Mouse (Mus musculus): ENCODE data around the gene Kit.

DNA sequence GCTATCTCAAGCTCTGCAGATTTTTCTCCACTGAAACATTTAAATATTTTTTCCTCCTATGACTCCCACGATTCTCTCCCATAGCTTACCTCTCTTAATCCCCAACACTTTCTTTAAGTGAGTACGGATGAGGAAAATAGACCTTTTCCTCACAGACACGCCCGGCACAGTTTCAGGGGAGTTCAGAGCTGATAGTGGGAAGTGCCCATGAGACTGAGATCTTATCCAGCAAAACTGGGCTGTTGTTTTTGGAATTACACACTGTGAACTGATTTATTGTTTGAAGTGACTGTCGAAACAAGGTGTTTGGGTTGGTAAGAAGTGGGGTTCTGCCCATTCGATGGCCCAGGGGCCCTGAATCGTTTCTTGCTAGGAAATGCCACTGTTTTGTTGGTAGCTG lies 124.4 kb downstream of the Kit start:
- TF ChIP-seq POLR2A (IDR thresholded peaks at IDR 0.05; ENCODE audit: control insufficient read depth, extremely low read depth, insufficient read depth, low read length, poor library complexity): no peak
- no peak for TF ChIP-seq CTCF (IDR thresholded peaks at IDR 0.05; ENCODE audit: borderline replicate concordance, control insufficient read depth, extremely low read depth, insufficient read depth, low read length, poor library complexity)

Data from thymus, adult 2 months (tissue).